Mouse (Mus musculus): ENCODE data around the gene B830017H08Rik.

GRCm38 (mm10) chr16:17812120-17812519 lies 20.8 kb upstream of the B830017H08Rik start:
- TF ChIP-seq CTCF (IDR thresholded peaks at IDR 0.05; ENCODE audit: low read depth, low read length) (no peak), EP300 (IDR thresholded peaks at IDR 0.05; ENCODE audit: insufficient read depth, low read depth, low read length) (no peak)
